Mouse (Mus musculus) layer of hippocampus, postnatal 36 days (tissue): ENCODE data around the gene Bcam. TPM values are rescaled to one million over a fixed set of nuclear protein-coding genes. Genes with fewer than 3 reads are reported as not detected.
A peak's percentile ranks its signal among the peaks of the same experiment; 100 is the strongest.

ENCODE experiments used
- DNase-seq, 2 experiments: peaks; one replicate each; pipeline ENCODE4 v3.0.0; 2022
- total RNA-seq, 2 experiments: library from RNA; stranded (reverse); gene quantifications; 2 replicates each; pipeline ENCODE4 v1.2.3; 2021

Gene Bcam
- total RNA-seq, 2 experiments from 2014 or later = 9.5 to 9.8 TPM

DNA sequence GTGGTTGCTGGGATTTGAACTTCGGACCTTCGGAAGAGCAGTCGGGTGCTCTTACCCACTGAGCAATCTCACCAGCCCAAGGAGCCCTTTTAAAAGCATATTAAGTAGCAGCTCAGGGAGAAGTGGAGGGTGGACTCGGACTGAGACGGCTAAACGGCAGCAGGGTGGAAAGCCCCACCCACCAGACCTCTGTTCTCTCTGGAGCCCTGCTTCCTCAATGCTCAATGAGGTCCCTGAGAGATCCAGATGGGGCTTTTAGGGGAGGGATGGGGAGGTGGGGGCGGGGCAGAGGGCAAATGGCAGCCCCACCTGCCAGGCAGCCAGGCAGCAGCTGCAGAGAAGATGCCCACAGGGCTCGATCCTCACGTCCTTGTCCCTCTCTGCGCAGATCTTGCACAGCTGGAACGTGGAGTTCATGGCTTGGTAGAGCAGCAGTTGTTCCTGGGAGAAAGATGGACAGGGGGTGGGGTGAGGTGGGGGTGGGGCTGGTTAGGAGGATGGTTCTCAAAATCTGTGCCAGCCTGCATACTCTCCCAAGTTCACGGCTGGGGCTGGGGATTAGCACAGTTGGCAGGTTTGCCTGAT lies 15.2 kb upstream of the Bcam start:
- no peak for DNase-seq

DNA sequence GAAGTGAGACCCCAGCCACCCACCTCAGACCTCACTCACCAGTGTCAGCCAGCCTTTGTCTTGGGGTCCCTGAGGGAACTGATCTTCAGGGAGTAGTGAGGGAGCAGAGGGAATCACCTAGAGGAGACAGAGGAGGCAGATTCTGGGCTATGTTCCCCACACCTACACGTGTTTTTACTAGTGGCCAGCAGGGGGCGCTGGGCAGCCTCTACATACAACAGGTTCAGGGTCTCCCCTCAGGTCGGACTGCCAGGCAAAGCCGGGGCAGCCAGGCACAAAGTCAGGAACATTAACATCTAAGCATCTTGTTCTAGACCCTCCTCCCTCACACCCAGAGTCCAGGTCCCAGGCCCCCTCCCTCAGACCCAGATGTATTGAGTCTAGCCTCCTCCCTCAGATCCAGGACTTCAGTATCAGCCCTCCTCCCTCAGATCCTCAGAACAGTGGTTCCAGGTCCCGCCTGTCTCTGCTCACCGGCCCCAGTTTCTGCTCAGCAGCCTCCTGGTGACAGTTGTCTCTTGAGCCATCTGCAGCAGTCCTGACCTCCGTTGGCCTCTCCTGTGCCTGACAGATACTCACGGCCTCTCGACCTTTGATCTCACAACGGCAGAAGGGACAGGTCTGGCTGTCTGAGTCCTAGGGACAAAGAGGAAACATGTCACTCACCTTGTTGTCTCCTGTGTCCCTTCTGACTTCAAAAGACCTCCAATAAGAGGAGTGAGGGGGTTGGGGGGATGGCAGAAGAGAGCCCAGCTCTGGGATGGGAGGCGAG lies 14.1 kb upstream of the Bcam start:
- no peak for DNase-seq

GRCm38 (mm10) chr7:19783630-19784029 lies 12.8 kb upstream of the Bcam start:
- DNase-seq = no peak

- no peak for DNase-seq
These were observed 11.8 kb upstream of the Bcam start for GRCm38 (mm10) chr7:19782645-19783044.

DNA sequence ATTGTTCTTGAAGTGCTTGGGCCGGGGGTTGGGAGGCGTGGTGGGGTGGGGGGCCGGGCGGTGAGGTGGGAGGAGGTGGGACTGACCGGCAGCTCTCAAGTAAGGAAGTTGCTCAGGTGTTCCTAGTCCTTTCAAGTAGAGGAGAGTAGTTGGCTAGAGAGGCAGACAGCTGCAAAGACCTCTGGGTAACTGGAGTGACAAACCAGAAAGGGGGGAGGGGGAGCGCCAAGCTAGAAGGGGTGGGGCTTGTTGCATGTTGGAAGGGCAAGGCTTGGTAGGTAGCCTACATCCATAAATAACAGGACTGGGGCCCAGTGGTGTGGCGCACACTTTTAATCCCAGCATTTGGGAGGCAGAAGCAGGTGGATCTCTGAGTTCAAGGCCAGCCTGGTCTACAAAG lies 10.9 kb upstream of the Bcam start:
- no peak for DNase-seq

GRCm38 (mm10) chr7:19779903-19780302 lies 9.1 kb upstream of the Bcam start:
- no peak for DNase-seq

DNA sequence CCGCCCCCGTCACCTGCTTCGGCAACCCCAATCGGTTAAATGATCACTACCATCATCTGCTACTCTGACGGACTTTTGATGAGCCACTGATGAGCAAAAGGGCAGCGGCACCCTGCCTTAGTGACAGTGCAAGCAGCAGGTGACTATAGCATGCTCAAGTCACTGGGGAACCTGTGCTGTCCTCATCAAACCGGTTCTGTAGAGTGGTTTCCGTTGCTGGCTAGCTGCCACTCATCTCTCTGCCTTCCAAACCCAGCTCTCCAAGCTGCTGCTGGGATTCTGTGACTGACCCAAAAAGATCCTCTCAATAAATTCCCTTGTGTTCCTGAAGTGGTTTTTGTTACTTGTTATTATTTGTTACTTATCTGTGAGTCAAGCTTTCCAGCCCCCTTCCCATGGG lies 7.8 kb upstream of the Bcam start:
- no peak for DNase-seq

- no peak for DNase-seq
These were observed 6.4 kb upstream of the Bcam start for GRCm38 (mm10) chr7:19777049-19777723.

DNA sequence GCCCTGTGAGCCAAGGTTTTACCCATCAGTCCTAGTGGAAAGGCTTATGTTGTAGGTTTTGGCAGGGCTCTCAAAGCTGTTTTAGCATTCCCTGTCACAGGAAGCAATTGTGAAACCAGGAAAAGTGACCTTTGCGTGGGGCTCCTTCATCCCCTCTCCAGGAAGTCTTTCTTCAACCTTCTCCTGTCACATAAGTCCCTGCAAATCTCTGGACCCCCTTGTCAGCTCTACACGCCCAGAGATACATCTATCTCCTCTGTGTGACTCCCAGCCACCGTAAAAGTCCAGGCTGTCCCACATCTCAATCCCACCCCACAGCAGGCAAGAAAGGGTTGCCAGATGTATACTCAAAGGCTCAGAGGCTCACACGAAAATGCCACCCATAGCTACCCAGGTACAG lies 866 bp upstream of the Bcam start:
- DNase-seq = no peak

GRCm38 (mm10) chr7:19770375-19770754 lies 451 bp downstream of the Bcam start:
- peak; percentile 35 to 55 for DNase-seq

DNA sequence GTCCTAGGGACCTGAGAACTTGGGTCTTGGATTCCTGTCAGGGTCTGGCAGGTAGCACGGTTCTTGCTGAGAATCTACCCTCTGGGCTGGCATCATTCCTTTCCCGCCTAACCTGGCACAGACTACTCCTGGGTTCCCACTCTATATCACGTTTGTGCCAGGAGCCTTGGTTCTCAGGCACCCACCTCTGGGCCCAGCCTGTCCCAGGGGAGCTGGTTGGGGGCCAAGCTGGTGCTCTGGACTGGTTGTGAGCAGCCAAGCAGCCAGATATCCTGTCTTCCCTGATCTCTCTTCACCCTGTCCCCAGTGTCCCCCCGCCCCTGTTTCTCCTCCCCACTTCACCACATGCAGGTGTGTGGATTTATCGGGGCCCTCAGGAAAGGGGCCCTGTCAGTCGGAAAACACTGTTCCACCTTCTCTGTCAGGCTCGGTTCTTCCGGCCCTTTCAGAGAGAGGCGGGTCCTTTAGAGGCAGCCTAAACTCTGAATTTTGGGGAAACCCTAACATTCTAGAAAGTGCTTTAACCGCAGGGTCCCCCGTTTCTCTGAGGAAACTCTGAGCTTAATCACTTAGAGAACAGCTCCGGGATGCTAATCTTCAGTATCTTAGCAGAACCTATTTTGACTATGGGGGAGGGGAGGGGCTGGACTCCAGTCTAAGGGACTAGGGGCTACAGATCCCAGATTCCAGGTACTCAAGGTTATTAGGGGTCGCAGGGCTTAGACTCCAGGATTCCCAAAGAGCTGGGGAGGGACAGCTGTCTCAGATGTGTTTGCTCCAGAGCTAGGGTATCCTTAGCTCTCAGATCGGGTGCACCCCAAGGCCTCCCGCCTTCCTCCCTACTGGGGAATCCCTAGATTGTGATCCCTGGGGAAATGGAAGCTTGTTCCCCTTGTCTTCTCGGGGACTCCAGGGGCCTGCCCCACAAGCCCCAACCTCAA lies 1.1 kb downstream of the Bcam start:
- DNase-seq = no peak

DNA sequence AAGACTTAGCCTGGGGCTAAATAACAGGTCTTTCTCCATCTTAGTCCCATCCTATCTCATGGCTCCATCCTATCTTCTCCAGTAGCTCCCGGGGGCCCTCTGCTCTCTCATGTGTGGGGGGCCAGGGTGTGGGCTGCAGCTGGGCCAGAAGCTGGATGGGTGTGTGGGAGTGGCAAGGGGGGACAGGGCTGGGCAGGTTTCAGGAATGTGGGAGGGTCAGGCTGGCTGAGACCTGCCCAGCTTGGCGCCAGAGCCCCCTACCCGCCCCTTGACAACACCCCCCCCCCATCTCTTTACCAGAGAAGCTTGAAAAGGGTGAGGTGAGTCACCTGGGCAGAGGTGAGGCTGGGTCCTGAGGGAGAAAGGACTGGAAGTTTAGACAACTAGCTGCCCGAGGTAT lies 1.8 kb downstream of the Bcam start:
- DNase-seq = no peak

GRCm38 (mm10) chr7:19768251-19768650 lies 2.6 kb downstream of the Bcam start:
- no peak for DNase-seq

DNA sequence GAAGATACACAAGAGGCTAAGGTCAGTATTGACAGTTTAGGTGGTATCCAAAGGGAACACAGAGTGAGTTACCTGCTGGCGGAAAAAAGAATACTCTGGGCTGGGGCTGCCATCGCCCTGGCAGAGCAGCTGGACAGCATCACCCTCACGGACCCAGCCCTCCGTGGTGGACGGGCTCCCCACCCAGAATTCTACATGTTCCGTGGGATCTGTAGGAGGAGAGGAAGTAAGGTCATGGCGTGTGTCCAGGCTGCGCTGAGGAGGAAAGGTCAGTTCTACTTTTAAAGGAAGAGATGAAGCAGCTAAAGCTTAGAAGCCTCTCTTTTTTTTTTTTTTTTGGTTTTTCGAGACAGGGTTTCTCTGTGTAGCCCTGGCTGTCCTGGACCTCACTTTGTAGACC lies 6.2 kb downstream of the Bcam start:
- DNase-seq = no peak

DNA sequence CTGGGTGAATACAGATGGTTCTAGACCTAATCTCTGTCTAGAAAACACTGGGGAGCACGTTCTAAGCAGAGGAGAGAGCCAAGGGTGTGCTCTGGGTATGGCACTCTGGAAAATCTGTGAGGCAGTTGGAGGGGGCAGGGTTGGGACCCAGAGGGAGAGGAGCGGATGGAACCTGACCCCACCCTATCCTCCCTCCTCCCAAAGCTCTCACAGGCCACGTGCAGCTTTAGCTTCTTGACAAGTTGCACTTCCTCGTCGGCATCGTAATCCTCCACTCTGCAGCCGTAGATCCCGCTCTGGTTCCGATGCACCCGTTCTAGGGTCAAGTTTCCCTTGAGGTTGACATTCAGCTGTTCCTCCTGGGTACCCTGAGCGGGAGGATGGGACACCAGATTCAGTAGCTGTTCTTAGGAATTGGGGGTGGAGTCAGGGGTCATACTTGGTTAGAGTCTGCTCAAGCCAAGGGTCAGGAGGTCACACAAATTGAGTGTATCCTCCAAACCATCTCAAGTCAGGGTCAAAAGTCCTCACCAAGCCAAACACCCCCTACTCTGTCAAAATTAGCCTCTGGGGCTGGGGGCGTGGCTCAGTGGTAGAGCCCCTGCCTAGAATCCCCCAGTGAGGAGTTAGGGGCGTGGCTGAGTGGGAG lies 6.9 kb downstream of the Bcam start:
- no peak for DNase-seq

- DNase-seq = no peak
These were observed 8.5 kb downstream of the Bcam start for GRCm38 (mm10) chr7:19762283-19762682.

GRCm38 (mm10) chr7:19760021-19760420 lies 10.8 kb downstream of the Bcam start:
- no peak for DNase-seq

- no peak for DNase-seq
These were observed 12.2 kb downstream of the Bcam start for GRCm38 (mm10) chr7:19758623-19759022.

DNA sequence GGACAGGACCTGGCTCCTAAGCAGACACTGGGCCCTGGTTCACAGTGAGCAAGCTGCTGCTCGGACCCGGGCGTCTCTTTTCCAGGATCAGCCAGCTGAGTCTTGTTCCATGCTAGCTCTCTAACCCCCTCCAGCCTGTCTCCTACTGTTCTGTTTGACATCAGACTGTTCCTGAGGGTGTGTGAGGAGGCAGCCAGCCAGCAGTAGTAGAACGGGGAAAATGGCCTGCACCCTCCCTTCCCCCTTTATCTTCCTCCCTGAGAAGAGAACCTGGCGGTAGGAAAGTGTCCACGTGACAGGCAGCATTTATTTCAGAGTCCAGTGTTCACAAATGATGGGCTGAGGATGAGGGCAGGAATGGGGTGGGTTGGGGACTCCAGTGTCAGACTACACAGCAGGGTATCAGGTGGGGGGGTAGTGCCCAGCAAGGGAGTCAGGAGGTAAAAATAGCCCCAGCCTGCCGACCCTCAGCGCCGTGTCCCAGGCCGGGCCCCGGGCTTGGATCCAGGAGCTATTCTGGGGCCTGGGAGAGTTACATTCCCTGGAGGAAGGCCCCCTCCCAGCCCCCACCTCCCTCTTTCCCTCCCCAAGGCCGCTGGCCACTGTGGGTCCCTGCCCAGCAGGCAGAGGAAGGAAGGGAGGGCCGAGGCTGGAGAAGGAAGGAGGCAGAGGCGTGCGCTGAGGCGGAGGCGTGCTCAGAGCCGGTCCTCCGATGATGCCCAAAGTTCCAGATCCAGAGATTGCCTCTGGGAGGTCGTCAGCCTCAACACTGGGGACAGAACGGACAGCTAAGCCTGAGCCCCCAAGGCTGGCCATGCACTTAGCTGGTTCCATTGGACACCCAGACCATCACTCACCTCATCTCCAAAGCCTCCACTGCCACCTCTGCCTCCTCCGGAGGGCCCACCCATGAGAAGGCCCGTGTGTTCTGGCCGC lies 14.7 kb downstream of the Bcam start:
- no peak for DNase-seq

DNA sequence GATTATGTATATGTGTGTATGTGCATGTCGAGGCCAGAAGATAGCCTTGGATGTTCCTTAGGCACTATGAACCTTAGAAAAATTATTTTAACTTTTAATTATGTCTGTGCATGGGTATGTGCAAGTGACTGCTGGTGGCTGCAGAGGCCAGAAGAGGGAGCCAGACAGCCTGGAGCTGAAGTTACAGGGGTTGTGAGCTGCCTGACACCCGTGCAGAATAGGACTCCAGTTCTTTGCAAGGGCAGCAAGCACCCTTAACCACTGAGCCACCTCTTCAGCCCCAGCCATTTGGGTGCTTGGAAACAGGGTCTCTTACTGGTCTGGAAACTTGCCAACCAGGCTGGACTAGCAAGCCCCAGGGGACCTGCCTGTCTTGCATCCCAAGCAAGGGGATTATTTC lies 15.8 kb downstream of the Bcam start:
- no peak for DNase-seq

- no peak for DNase-seq
These were observed 16.8 kb downstream of the Bcam start for GRCm38 (mm10) chr7:19754065-19754464.
